Mouse (Mus musculus) lung, postnatal 0 days (tissue): Measurements from ENCODE around the gene Gm8906. TPM values are rescaled to one million over a fixed set of nuclear protein-coding genes. Genes with fewer than 3 reads are reported as not detected.
"Not testable (repeated sequence)": the region's sequence is repeated elsewhere in the genome, so short reads cannot be mapped to it uniquely, and the experiment has no call there.

Source experiments
- ATAC-seq: fragments of 200-750 bp; cut with Nextera tagmentation; 2 replicates; pipeline ENCODE4 v1.8.0; 2017; ENCODE audit warnings: moderate library complexity
- DNase-seq: peaks from one replicate; pipeline ENCODE4 v3.0.0-alpha.2; 2016; ENCODE audit warnings: low spot score
- H3K27ac ChIP-seq: fragments of 300-500 bp; sonication (generic); 2 replicates; pipeline ENCODE4 v1.5.1; 2014; ENCODE audit warnings: antibody characterized with exemption, mild to moderate bottlenecking, low read length, mixed read lengths
- H3K27me3 ChIP-seq: fragments of 300-500 bp; sonication (generic); replicated peaks from 2 replicates; pipeline ENCODE4 v1.6.1; 2014; ENCODE audit warnings: low read length, mixed read lengths; ENCODE audit not compliant: insufficient read depth
- H3K36me3 ChIP-seq: fragments of 300-500 bp; sonication (generic); 2 replicates; pipeline ENCODE4 v1.6.1; 2014; ENCODE audit warnings: low read length, mixed read lengths; ENCODE audit not compliant: insufficient read depth
- H3K4me1 ChIP-seq: fragments of 300-500 bp; sonication (generic); 2 replicates; pipeline ENCODE4 v1.6.1; 2014; ENCODE audit warnings: antibody characterized with exemption, low read depth, low read length, mixed read lengths; ENCODE audit not compliant: insufficient read depth
- H3K4me2 ChIP-seq: fragments of 300-500 bp; sonication (generic); replicated peaks from 2 replicates; pipeline ENCODE4 v1.6.1; 2014; ENCODE audit warnings: low read depth, mild to moderate bottlenecking, low read length, moderate library complexity, mixed read lengths
- H3K4me3 ChIP-seq: fragments of 300-500 bp; sonication (generic); 2 replicates; pipeline ENCODE4 v1.5.1; 2014; ENCODE audit warnings: low read depth, low read length
- H3K9ac ChIP-seq: fragments of 300-500 bp; sonication (generic); replicated peaks from 2 replicates; pipeline ENCODE4 v1.6.1; 2014; ENCODE audit warnings: low read depth, mild to moderate bottlenecking
- H3K9me3 ChIP-seq: fragments of 300-500 bp; sonication (generic); 2 replicates; pipeline ENCODE4 v1.6.1; 2016; ENCODE audit warnings: low read length, mixed read lengths
- WGBS: fragments of 180-500 bp; shearing (Covaris S2); extraction: QIAGEN DNeasy Blood & Tissue Kit; methylation state at CpG from one replicate; pipeline ENCODE4 v1.1.7; 2014; 5-methylcytosine and 5-hydroxymethylcytosine counted together
- polyA plus RNA-seq: library from polyadenylated mRNA; unstranded; fragments of >200 nt; fragmentation: Nextera tagmentation; extraction: Ambion mirVana; gene quantifications from 2 replicates; pipeline ENCODE4 v1.2.1, GENCODE M21; 2015

Gene Gm8906
- polyA plus RNA-seq = not detected in 2 replicates

- not testable (repeated sequence) for H3K27ac ChIP-seq, H3K4me2 ChIP-seq, H3K27me3 ChIP-seq, DNase-seq, H3K9me3 ChIP-seq, H3K4me1 ChIP-seq, ATAC-seq, H3K36me3 ChIP-seq, H3K9ac ChIP-seq, H3K4me3 ChIP-seq
- 52% methylated on average over 2 of the region's 3 CpGs for WGBS
Measured at GRCm38 (mm10) chr5:11502385-11502784, at the start of gene Gm8906. Gene Gm8906, plus strand, starts transcription at chr5:11502685.

Other genes with a start within 250 kb of the Gm8906 start
- gene Gm8890, start 246.7 kb upstream of the Gm8906 start, polyA plus RNA-seq = not detected in 2 replicates
- not detected in 2 replicates for gene Speer1, start 161.2 kb upstream of the Gm8906 start, polyA plus RNA-seq
- not detected in 2 replicates for gene Gm8897, start 86.3 kb upstream of the Gm8906 start, polyA plus RNA-seq
- not detected in 2 replicates for gene Gm6460, start 92.2 kb downstream of the Gm8906 start, polyA plus RNA-seq
- not detected in 2 replicates for gene Gm8922, start 179.3 kb downstream of the Gm8906 start, polyA plus RNA-seq